Mouse (Mus musculus): ENCODE measurements at regions not wholly inside any gene's neighbourhood (a gene's known extent, or its start where the extent isn't known, plus 50 kb on each side); places are given as distances from the start of the nearest gene placed in this dataset.

DNA sequence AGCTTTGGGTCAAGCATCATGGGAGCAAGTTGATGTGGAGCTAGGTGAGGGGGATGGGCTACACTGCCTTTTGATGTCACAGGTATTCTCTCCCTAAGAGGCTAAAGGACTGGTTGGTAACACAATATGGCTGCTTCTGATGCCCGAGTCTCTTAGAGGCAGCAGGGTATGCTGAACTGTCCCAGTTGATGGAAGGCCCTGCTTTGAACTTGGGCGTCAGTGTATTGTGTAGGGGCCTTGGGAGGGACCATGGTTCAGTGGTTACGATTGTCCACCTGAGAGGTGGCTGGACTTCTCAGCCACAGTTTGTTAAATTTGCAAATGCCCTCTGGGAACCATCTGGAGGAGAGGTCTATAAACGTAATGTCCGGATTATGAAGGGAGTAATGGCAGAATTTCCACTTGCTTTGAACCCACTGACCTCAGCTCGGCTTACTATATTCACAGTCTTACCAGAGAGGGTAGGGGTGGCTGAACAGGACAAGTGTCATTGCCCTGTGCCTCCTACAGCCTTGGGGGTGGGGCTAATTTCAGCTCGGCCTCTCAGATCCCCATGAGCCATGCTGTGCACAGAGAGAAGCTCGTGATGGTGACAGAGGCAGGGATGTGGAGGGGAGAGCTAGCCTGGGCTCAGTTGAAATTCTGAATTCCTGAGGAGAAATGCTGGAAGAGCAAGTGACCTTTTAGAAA is 442.6 kb upstream of the Mgmt start:
- no peak for TF ChIP-seq POLR2A (IDR thresholded peaks at IDR 0.05; ENCODE audit: low read depth, low read length)
- TF ChIP-seq CTCF (IDR thresholded peaks at IDR 0.05; ENCODE audit: borderline replicate concordance, insufficient read depth, low read length), result no peak

Measured in embryonic fibroblast, embryonic 13.5 days (primary cell).